Mouse (Mus musculus): ENCODE data around the gene Ppfibp2. TPM values are rescaled to one million over a fixed set of nuclear protein-coding genes. Genes with fewer than 3 reads are reported as not detected.

Ppfibp2 gene
- total and polyA plus RNA-seq, 2 experiments from 2014 or later: 6.6 to 17.5 TPM

- Histone ChIP-seq H3K27ac (ENCODE audit: low read depth) (no peak overlapping the region), H3K36me3 (replicated peaks; ENCODE audit: control insufficient read depth, insufficient read depth, low read length) (no peaks in the 10 kb centered on the region), H3K27me3 (ENCODE audit: control insufficient read depth, insufficient read depth, low read length) (no peaks in the 10 kb centered on the region), H3K4me2 (ENCODE audit: low read depth, low read length) (no peak overlapping the region), H3K4me3 (ENCODE audit: low read depth, low read length) (no peak overlapping the region), H3K9ac (replicated peaks; ENCODE audit: low read depth, low read length) (no peak overlapping the region), H3K4me1 (ENCODE audit: control insufficient read depth, insufficient read depth) (no peaks in the 10 kb centered on the region), H3K9me3 (replicated peaks; ENCODE audit: control insufficient read depth, low read length) (no peaks in the 10 kb centered on the region)
- no peak for DNase-seq (ENCODE audit: low spot score)
- TF ChIP-seq CTCF (IDR thresholded peaks at IDR 0.05; ENCODE audit: low read depth) (no peak), EP300 (IDR thresholded peaks at IDR 0.05; ENCODE audit: low read depth) (no peak)
- ATAC-seq (ENCODE audit: insufficient read depth, low read depth): no peak
- WGBS: 48% methylated on average over 6 of the region's 6 CpGs
These were observed 175.8 kb downstream of the Ppfibp2 start for GRCm38 (mm10) chr7:107770812-107771211.

- Histone ChIP-seq H3K27me3 (ENCODE audit: control insufficient read depth, insufficient read depth, low read length) (no peaks in the 10 kb centered on the region), H3K4me2 (ENCODE audit: low read depth, low read length) (no peak overlapping the region), H3K4me3 (ENCODE audit: low read depth, low read length) (no peak overlapping the region), H3K36me3 (replicated peaks; ENCODE audit: control insufficient read depth, insufficient read depth, low read length) (no peaks in the 10 kb centered on the region), H3K4me1 (ENCODE audit: control insufficient read depth, insufficient read depth) (peaks cover 6% of the 10 kb centered on the region; the same call in 1 of the 2 replicates), H3K9ac (replicated peaks; ENCODE audit: low read depth, low read length) (no peak overlapping the region), H3K9me3 (replicated peaks; ENCODE audit: control insufficient read depth, low read length) (no peaks in the 10 kb centered on the region), H3K27ac (ENCODE audit: low read depth) (no peak overlapping the region)
- DNase-seq (ENCODE audit: low spot score): no peak
- TF ChIP-seq CTCF (IDR thresholded peaks at IDR 0.05; ENCODE audit: low read depth) (no peak), EP300 (IDR thresholded peaks at IDR 0.05; ENCODE audit: low read depth) (no peak)
- peak; percentile 64 for ATAC-seq (ENCODE audit: insufficient read depth, low read depth)
- 41% methylated on average over 1 of the region's 1 CpGs for WGBS
These were observed 183.2 kb downstream of the Ppfibp2 start for GRCm38 (mm10) chr7:107778216-107778615.

GRCm38 (mm10) chr7:107779611-107780010, 184.6 kb downstream of the Ppfibp2 start:
- TF ChIP-seq CTCF (IDR thresholded peaks at IDR 0.05; ENCODE audit: low read depth) (peak; percentile 70), EP300 (IDR thresholded peaks at IDR 0.05; ENCODE audit: low read depth) (no peak)
- ATAC-seq (ENCODE audit: insufficient read depth, low read depth): no peak
- 40% methylated on average over 4 of the region's 4 CpGs for WGBS
- Histone ChIP-seq H3K27ac (ENCODE audit: low read depth) (no peak overlapping the region), H3K9ac (replicated peaks; ENCODE audit: low read depth, low read length) (no peak overlapping the region), H3K27me3 (ENCODE audit: control insufficient read depth, insufficient read depth, low read length) (no peaks in the 10 kb centered on the region), H3K4me2 (ENCODE audit: low read depth, low read length) (no peak overlapping the region), H3K4me1 (ENCODE audit: control insufficient read depth, insufficient read depth) (peaks cover 6% of the 10 kb centered on the region; the same call in 1 of the 2 replicates), H3K36me3 (replicated peaks; ENCODE audit: control insufficient read depth, insufficient read depth, low read length) (no peaks in the 10 kb centered on the region), H3K4me3 (ENCODE audit: low read depth, low read length) (no peak overlapping the region), H3K9me3 (replicated peaks; ENCODE audit: control insufficient read depth, low read length) (no peaks in the 10 kb centered on the region)
- DNase-seq (ENCODE audit: low spot score): peak; percentile 28

- Histone ChIP-seq H3K9ac (replicated peaks; ENCODE audit: low read depth, low read length) (no peak overlapping the region), H3K27me3 (ENCODE audit: control insufficient read depth, insufficient read depth, low read length) (no peaks in the 10 kb centered on the region), H3K4me2 (ENCODE audit: low read depth, low read length) (no peak overlapping the region), H3K27ac (ENCODE audit: low read depth) (no peak overlapping the region), H3K36me3 (replicated peaks; ENCODE audit: control insufficient read depth, insufficient read depth, low read length) (no peaks in the 10 kb centered on the region), H3K4me3 (ENCODE audit: low read depth, low read length) (no peak overlapping the region), H3K9me3 (replicated peaks; ENCODE audit: control insufficient read depth, low read length) (no peaks in the 10 kb centered on the region), H3K4me1 (ENCODE audit: control insufficient read depth, insufficient read depth) (no peaks in the 10 kb centered on the region)
- DNase-seq (ENCODE audit: low spot score): peak; percentile 8
- ATAC-seq (ENCODE audit: insufficient read depth, low read depth): no peak
- WGBS: 52% methylated on average over 3 of the region's 3 CpGs
- TF ChIP-seq CTCF (IDR thresholded peaks at IDR 0.05; ENCODE audit: low read depth) (peak; percentile 66), EP300 (IDR thresholded peaks at IDR 0.05; ENCODE audit: low read depth) (no peak)
These were observed 193.1 kb downstream of the Ppfibp2 start for GRCm38 (mm10) chr7:107787977-107788620.

- Histone ChIP-seq H3K4me1 (ENCODE audit: control insufficient read depth, insufficient read depth) (no peaks in the 10 kb centered on the region), H3K4me3 (ENCODE audit: low read depth, low read length) (no peak overlapping the region), H3K27ac (ENCODE audit: low read depth) (no peak overlapping the region), H3K9me3 (replicated peaks; ENCODE audit: control insufficient read depth, low read length) (no peaks in the 10 kb centered on the region), H3K4me2 (ENCODE audit: low read depth, low read length) (no peak overlapping the region), H3K36me3 (replicated peaks; ENCODE audit: control insufficient read depth, insufficient read depth, low read length) (no peaks in the 10 kb centered on the region), H3K9ac (replicated peaks; ENCODE audit: low read depth, low read length) (no peak overlapping the region), H3K27me3 (ENCODE audit: control insufficient read depth, insufficient read depth, low read length) (no peaks in the 10 kb centered on the region)
- DNase-seq (ENCODE audit: low spot score) (no peak), ATAC-seq (ENCODE audit: insufficient read depth, low read depth) (no peak)
- TF ChIP-seq CTCF (IDR thresholded peaks at IDR 0.05; ENCODE audit: low read depth) (no peak), EP300 (IDR thresholded peaks at IDR 0.05; ENCODE audit: low read depth) (no peak)
- 68% methylated on average over 2 of the region's 2 CpGs for WGBS
These were observed 201.5 kb downstream of the Ppfibp2 start for GRCm38 (mm10) chr7:107796500-107796899.

Other genes starting within 250 kb of the Ppfibp2 start
- 1.9 TPM in 1 of 2 replicates, not detected in the other for gene Syt9, start 224.5 kb upstream of the Ppfibp2 start, total RNA-seq (2014; rRNA removed; ENCODE audit: low replicate concordance)
- 0.04 and 0.07 TPM in 2 replicates for gene Syt9, start 224.5 kb upstream of the Ppfibp2 start, polyA plus RNA-seq (2015; fragmentation: Nextera tagmentation; extraction: Ambion mirVana)
- gene Olfml1, start 27.8 kb upstream of the Ppfibp2 start, total RNA-seq (2014; rRNA removed; ENCODE audit: low replicate concordance): 2.9 and 9.0 TPM in 2 replicates
- gene Olfml1, start 27.8 kb upstream of the Ppfibp2 start, polyA plus RNA-seq (2015; fragmentation: Nextera tagmentation; extraction: Ambion mirVana): 4.7 and 5.1 TPM in 2 replicates
- gene 5330417H12Rik, start 30.0 kb downstream of the Ppfibp2 start, total RNA-seq (2014; rRNA removed; ENCODE audit: low replicate concordance): not detected in 2 replicates
- gene 5330417H12Rik, start 30.0 kb downstream of the Ppfibp2 start, polyA plus RNA-seq (2015; fragmentation: Nextera tagmentation; extraction: Ambion mirVana): not detected in 2 replicates
- not detected in 2 replicates for gene Cyb5r2, start 162.8 kb downstream of the Ppfibp2 start, total RNA-seq (2014; rRNA removed; ENCODE audit: low replicate concordance)
- gene Cyb5r2, start 162.8 kb downstream of the Ppfibp2 start, polyA plus RNA-seq (2015; fragmentation: Nextera tagmentation; extraction: Ambion mirVana): 1.0 TPM in 2 replicates
- not detected in 2 replicates for gene Ovch2, start 206.0 kb downstream of the Ppfibp2 start, total RNA-seq (2014; rRNA removed; ENCODE audit: low replicate concordance)
- not detected in 2 replicates for gene Ovch2, start 206.0 kb downstream of the Ppfibp2 start, polyA plus RNA-seq (2015; fragmentation: Nextera tagmentation; extraction: Ambion mirVana)
- gene Olfr467, start 217.1 kb downstream of the Ppfibp2 start, total RNA-seq (2014; rRNA removed; ENCODE audit: low replicate concordance): not detected in 2 replicates
- not detected in 2 replicates for gene Olfr467, start 217.1 kb downstream of the Ppfibp2 start, polyA plus RNA-seq (2015; fragmentation: Nextera tagmentation; extraction: Ambion mirVana)
- gene Olfr469, start 230.3 kb downstream of the Ppfibp2 start, total RNA-seq (2014; rRNA removed; ENCODE audit: low replicate concordance): not detected in 2 replicates
- not detected in 2 replicates for gene Olfr469, start 230.3 kb downstream of the Ppfibp2 start, polyA plus RNA-seq (2015; fragmentation: Nextera tagmentation; extraction: Ambion mirVana)